Mouse (Mus musculus) adrenal gland, adult 18-20 months (tissue): Measurements from ENCODE around the gene Ccdc134. TPM values are rescaled to one million over a fixed set of nuclear protein-coding genes. Genes with fewer than 3 reads are reported as not detected.

Experiments
- DNase-seq, 2 experiments: peaks; one replicate each; pipeline ENCODE4 v3.0.0; 2021 to 2022; ENCODE audit warnings: low spot score in 2 of 2
- total RNA-seq, 2 experiments: library from RNA; stranded (reverse); gene quantifications; 1 replicate in 1 of 2; 2 replicates in 1 of 2; pipeline ENCODE4 v1.2.3; 2021

The Ccdc134 gene
- total RNA-seq, 2 experiments from 2014 or later = 6.7 to 8.9 TPM

GRCm38 (mm10) chr15:82147611-82148111 is 19.9 kb downstream of the Ccdc134 start:
- DNase-seq = peak; percentile 62

GRCm38 (mm10) chr15:82148510-82148911 is 20.8 kb downstream of the Ccdc134 start:
- no peak for DNase-seq

GRCm38 (mm10) chr15:82150042-82150441 is 22.3 kb downstream of the Ccdc134 start:
- no peak for DNase-seq

- DNase-seq = no peak
Observed at GRCm38 (mm10) chr15:82151176-82151575, 23.5 kb downstream of the Ccdc134 start.

GRCm38 (mm10) chr15:82152022-82152421 is 24.3 kb downstream of the Ccdc134 start:
- no peak for DNase-seq

- no peak for DNase-seq
Observed at GRCm38 (mm10) chr15:82152435-82152834, 24.7 kb downstream of the Ccdc134 start.

GRCm38 (mm10) chr15:82156298-82156697 is 28.6 kb downstream of the Ccdc134 start:
- DNase-seq = no peak

- DNase-seq = no peak
Observed at GRCm38 (mm10) chr15:82156902-82157301, 29.2 kb downstream of the Ccdc134 start.

GRCm38 (mm10) chr15:82158243-82159035 is 30.7 kb downstream of the Ccdc134 start:
- no peak for DNase-seq

- DNase-seq = no peak
Observed at GRCm38 (mm10) chr15:82159471-82159870, 31.7 kb downstream of the Ccdc134 start.

- DNase-seq = no peak
Observed at GRCm38 (mm10) chr15:82160731-82161640, 33.3 kb downstream of the Ccdc134 start.

- DNase-seq = no peak
Observed at GRCm38 (mm10) chr15:82161965-82162600, 34.4 kb downstream of the Ccdc134 start.

GRCm38 (mm10) chr15:82163356-82164060 is 35.8 kb downstream of the Ccdc134 start:
- DNase-seq = no peak

- no peak for DNase-seq
Observed at GRCm38 (mm10) chr15:82164061-82164399, 36.3 kb downstream of the Ccdc134 start.

GRCm38 (mm10) chr15:82164496-82164895 is 36.8 kb downstream of the Ccdc134 start:
- DNase-seq = no peak

- peak; percentile 78 to 80 for DNase-seq
Observed at GRCm38 (mm10) chr15:82165332-82166239, 37.9 kb downstream of the Ccdc134 start.

GRCm38 (mm10) chr15:82166240-82167100 is 38.7 kb downstream of the Ccdc134 start:
- DNase-seq = no peak
